Mouse (Mus musculus): ENCODE measurements around the gene Scp2.

GRCm38 (mm10) chr4:108083993-108084392 is 60.8 kb downstream of the Scp2 start:
- TF ChIP-seq EP300 (IDR thresholded peaks at IDR 0.05; ENCODE audit: low read depth) (no peak), CTCF (IDR thresholded peaks at IDR 0.05; ENCODE audit: low read depth) (no peak)

Measured in heart, postnatal 0 days (tissue).